16 mouse cellular contexts compared by ENCODE assay signal in genomic region chr3:104101249-104101648, GRCm38 (mm10).
"Had no signal": no experiment of that assay in that cellular context is flagged by ENCODE, and none has a peak within 500 bp of the region (broad histone marks: within the 10 kb centered on the region; RNA-seq: fewer than 3 reads in every experiment).

No protein-coding gene starts in this region.

- H3K4me1 ChIP-seq: midbrain, embryonic 10.5 days; midbrain, embryonic 12.5 days; neural tube, embryonic 13.5 days; neural tube, embryonic 15.5 days had no signal

- H3K27me3 ChIP-seq: midbrain, embryonic 12.5 days; neural tube, embryonic 13.5 days; neural tube, embryonic 15.5 days had no signal

- H3K27ac ChIP-seq: midbrain, embryonic 10.5 days; midbrain, embryonic 12.5 days; neural tube, embryonic 13.5 days; neural tube, embryonic 15.5 days had no signal

- H3K4me3 ChIP-seq: midbrain, embryonic 10.5 days; midbrain, embryonic 12.5 days; myocyte; neural tube, embryonic 13.5 days; neural tube, embryonic 15.5 days had no signal

- DNase-seq: lung, adult 18-20 months; lung, postnatal 4 days; retina, postnatal 1 day; right cerebral cortex, adult 18-20 months; right cerebral cortex, postnatal 25 days; right cerebral cortex, postnatal 4 days; spleen, adult 18-20 months; thymus, adult 18-20 months; thymus, postnatal 14 days; thymus, postnatal 36 days had no signal

- H3K4me2 ChIP-seq: lung, embryonic 14.5 days; midbrain, embryonic 12.5 days; neural tube, embryonic 13.5 days; neural tube, embryonic 15.5 days had no signal

- H3K36me3 ChIP-seq: midbrain, embryonic 10.5 days; midbrain, embryonic 12.5 days; neural tube, embryonic 13.5 days; neural tube, embryonic 15.5 days had no signal

- H3K9ac ChIP-seq: lung, embryonic 14.5 days; midbrain, embryonic 12.5 days; neural tube, embryonic 13.5 days; neural tube, embryonic 15.5 days had no signal

- H3K9me3 ChIP-seq: midbrain, embryonic 10.5 days; midbrain, embryonic 12.5 days; neural tube, embryonic 13.5 days; neural tube, embryonic 15.5 days had no signal
